Mouse (Mus musculus): ENCODE data around the gene Syncrip.

GRCm38 (mm10) chr9:88481791-88482160 lies 598 bp downstream of the Syncrip start:
- TF ChIP-seq USF1 (IDR thresholded peaks at IDR 0.05; ENCODE audit: low read depth, low read length) (no peak), ZKSCAN1 (IDR thresholded peaks at IDR 0.05; ENCODE audit: low read depth, low read length) (no peak), ZNF384 (IDR thresholded peaks at IDR 0.05; ENCODE audit: low read depth, low read length) (no peak), CTCF (IDR thresholded peaks at IDR 0.05 in 2 of 3, conservative IDR thresholded peaks at IDR 0.05 in 1 of 3; ENCODE audit: control insufficient read depth in 1 of 3, insufficient read depth in 1 of 3, low read depth in 2 of 3, low read length in 3 of 3, poor library complexity in 1 of 3, severe bottlenecking in 1 of 3) (no peak), RCOR1 (IDR thresholded peaks at IDR 0.05; ENCODE audit: low read depth, low read length) (no peak)

Data from MEL (cell line).